Mouse (Mus musculus) lung, postnatal 10 days (tissue): ENCODE measurements around the gene Gramd1c.

Experiments used
- DNase-seq: peaks from one replicate; pipeline ENCODE4 v3.0.0; 2021

Gramd1c gene

GRCm38 (mm10) chr16:44017707-44018106 is 45.4 kb downstream of the Gramd1c start:
- no peak for DNase-seq

DNA sequence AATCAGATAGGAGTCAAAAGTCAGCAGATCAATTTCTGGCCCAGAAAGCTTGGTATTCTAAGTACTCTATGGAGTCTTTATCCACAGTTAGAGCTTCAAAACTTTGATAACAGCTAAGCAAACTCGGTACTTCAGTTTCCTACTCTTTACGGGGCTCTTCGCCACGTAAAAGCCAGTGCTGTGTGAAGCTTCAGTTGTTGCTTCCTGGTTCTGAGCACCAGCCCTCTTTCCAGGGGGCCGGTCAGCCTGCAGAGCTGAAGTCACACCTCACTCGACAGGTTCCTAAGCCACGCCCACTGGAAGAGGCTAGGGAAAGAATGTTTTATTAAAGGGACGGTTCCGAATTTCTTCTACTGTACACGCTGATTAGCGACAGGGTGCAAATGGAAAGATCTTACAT is 47.0 kb downstream of the Gramd1c start:
- peak; percentile 76 for DNase-seq

GRCm38 (mm10) chr16:44015416-44016158 is 47.6 kb downstream of the Gramd1c start:
- DNase-seq: no peak

DNA sequence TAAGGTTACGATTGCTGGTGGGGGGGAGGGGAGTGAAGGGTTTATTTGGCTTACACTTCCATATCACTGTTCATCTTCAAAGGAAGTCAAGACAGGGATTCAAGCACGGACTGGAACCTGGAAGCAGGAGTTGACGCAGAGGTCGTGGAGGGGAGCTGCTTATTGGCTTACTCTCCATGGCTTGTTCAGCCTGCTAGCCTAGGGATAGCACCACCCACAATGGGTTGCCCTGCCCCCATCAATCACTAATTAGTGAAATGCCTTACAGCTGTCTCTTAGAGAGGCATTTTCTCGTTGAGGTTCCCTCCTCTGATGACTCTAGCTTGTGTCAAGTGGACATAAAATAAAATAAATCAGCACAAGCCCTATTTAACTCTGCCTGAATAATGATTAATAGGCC is 52.1 kb downstream of the Gramd1c start:
- DNase-seq: no peak

DNA sequence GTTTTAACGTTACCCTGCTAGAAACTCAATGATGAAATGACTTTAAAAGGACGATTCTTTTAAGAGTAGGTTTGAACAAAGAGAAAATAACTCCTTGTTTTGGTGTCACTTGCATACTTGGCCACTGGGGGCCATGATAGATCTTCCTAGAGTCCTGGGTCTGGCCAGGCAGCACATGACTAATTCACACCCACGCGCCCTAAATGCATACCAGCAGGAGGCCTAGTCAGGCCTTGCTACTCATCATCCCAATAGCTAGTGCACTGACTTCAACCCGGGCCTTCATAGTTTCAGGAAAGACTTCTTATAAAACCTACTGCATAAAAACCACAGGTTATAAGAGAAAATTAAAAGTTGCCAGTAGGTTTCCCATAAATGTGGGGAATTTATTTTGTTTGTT is 61.1 kb downstream of the Gramd1c start:
- DNase-seq: peak; percentile 12

DNA sequence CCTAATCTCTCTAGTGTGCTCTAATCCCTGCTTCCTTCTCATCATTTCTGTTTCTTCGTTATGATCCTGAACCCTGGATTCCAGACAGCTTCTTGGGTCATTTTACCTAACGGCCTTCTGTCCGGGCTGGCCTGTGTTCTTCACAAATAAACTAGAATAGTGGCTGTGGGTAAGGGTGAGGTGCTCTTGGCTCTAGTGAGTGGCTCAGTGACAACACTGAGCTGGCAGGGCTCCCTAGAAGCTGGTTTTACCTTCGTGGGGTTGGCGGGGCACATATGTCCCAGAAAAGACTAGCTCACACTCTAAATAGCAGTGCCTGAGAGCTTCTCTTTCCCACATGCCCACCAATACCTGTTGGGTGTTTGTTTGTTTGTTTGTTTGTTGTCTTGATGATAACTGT is 63.6 kb downstream of the Gramd1c start:
- DNase-seq: no peak

DNA sequence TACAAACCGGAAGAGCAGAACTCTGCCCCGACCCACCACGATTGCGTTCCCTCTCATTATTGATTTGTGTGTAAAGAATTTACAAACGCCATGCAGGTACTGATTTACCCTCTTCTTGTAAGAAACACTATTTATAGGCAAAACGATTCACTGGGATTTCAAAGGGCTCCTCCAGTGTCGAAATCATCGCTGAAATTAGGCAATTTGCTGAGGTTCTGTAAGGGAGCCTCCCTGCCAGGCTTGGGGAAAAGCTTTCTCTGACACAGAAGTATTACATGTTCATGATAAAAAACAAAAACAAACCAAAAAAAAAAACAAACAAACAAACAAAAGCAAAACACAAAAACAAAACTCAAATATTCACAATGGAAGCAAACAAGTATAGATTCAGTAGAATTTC is 64.0 kb downstream of the Gramd1c start:
- no peak for DNase-seq

DNA sequence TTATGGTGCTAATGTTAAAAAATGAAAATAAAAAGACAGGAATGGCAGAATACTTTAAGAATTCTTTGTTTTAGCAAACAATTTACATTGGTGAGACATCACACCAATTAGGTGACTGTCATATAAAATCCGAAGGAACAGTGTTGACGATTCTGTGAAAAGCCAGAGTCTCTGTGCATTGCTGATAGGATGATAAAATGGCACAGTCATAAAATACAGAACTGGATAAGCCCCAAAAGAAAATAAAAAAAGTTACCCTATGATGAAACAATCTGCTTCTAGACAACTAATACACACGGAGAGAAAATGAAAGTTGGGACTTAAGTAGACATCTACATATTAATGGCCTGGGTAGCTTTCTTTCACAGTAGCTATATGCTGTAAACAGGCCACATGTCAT is 68.5 kb downstream of the Gramd1c start:
- DNase-seq: no peak

DNA sequence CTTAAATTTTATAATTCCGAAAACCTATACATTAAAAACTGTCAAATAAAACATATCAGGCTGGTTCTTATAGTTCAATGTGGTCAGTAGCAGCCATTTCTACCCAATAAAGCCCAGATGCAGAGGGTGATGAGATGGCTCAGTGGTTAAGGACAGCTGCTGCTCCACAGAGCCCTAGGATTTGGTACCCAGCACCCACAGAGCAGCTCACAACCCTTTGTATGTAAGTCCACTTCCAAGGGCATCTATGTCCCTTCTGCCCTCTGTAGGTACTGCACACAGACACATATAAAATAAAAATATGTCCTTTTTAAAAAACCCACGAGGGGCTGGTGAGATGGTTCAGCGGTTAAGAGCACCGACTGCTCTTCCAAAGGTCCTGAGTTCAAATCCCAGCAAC is 76.8 kb downstream of the Gramd1c start:
- no peak for DNase-seq

- no peak for DNase-seq
Observed at GRCm38 (mm10) chr16:43980110-43980609, 83.0 kb downstream of the Gramd1c start.

DNA sequence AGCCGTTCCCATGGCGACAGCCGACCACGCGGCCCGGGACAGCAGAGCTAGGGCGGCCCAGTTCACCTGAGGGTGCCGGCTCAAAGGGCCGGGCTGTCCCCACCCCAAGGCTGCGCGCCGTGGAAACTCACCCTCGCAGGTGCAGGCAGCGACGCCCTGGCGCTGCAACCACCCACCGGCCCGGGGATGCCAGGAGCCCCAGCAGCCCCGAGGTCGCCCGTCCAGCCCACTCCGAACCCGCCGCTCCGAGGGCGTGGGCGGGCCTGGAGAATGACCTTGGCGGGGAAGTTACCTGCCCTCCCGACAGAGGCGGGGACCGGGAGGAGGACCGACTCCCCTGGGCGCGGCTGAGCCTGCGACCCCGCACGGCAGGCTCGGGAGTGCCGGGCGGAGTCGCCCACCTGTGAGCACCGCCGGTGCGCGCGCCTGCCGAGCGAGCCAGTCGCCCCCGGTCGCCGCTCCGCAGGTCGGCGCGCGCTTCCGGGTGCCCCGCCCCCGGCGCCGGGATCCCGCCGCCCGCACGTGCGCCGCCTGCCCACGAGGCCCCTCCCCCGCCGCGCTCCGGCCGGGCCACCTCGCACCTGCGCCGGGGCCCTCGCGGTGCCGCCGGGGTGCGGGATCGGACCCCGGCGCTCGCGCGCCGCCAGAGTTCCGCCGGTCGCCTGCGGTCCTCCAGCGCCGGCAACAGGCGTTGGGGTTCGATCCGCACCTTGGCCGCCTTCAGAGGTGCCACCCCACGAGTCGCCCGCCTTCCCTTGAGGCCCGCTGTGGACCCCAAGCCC is 83.6 kb downstream of the Gramd1c start, which contains the start of gene Zdhhc23:
TSS of gene Zdhhc23 (minus strand) at position 464 of the 782 bp plus-strand sequence.
- DNase-seq: peak; percentile 29

- no peak for DNase-seq
Observed at GRCm38 (mm10) chr16:43979010-43979327, 84.2 kb downstream of the Gramd1c start.

DNA sequence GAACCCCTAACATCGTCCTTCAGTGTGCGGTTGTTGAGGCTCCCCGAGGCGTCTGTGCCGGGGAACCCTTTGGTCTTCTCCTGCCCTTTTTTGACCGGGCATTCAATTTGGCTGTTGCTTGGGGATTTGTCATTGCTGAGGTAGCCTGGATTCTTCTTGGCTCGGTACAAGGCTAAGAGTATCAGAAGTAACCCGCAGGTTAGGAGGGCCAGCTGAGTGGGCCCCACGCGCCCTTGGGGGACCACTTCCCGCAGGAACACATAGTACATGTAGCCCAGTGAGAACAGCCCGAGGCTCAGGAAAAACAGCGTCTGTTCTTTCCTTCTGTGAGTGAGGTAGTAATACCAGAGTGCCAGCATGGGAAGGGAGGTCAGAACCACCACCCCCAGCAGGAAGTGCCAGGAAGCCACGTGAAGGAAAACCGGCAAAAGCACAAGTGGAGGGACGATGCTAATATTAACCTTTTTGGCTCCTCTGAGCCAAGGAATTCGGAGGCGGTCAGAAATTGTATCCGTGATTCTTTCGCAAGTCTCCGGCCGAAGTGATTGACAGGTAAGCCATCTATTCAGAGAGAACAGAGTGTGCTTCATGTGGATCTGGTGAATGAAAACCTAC is 89.4 kb downstream of the Gramd1c start:
- DNase-seq: no peak

DNA sequence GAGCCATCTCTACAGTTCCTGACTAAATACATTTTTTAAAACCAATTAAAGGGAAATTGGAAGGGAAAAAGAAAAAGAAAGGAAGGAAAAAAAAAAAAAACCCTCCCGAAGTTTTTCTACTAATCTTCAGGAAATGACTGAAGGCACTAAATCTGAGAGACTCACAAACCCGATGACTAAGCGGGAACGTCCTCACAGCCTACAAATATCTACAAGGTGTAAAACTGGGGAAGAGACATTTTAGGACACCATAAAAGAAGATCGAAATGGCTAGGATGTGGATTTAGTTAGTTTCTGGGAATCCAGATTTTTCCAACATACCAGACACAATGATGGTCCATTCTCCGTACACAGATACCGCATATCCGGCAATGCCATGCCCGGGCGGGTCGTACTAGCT is 90.0 kb downstream of the Gramd1c start:
- DNase-seq: no peak

DNA sequence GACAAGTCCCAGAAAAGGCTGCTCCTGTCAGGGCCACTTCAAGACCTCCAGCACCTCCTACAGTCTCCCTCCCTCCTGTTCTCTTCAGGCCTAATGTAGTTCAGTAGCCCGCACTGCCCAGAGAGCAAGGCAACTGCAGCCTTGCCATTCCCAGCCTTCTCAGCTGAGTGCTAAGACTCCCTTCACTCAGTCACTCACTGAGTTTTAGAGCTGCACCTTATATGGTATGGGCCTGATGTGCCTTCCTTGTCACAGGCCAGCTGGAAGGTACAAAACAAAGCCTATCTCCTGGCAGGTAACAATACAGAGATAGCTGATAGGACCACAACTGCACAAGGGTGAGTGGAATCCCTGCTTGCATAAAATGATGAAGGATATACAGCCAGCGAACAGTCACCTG is 90.8 kb downstream of the Gramd1c start:
- no peak for DNase-seq

- DNase-seq: no peak
Observed at GRCm38 (mm10) chr16:43971741-43972140, 91.4 kb downstream of the Gramd1c start.

GRCm38 (mm10) chr16:43971189-43971588 is 92.0 kb downstream of the Gramd1c start:
- no peak for DNase-seq

DNA sequence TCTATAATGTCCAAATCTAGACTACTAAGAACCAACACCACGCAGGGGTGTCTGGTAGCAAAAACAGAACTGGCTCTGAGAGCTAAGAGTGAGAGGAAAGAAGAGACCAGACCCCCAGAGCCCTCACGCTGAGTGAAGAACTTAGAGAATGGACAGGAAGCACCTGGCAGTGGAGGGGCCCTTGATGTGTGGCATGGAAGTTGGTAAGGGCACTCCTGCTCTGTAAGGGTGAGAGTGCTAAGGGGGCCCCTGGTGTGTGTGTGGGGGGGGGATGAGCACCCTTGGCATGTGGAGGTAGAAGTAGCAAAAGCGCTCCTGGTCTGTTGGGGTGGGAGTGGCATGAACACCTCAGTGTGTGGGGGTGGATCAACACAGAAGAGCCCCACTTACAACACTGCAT is 92.7 kb downstream of the Gramd1c start:
- no peak for DNase-seq

DNA sequence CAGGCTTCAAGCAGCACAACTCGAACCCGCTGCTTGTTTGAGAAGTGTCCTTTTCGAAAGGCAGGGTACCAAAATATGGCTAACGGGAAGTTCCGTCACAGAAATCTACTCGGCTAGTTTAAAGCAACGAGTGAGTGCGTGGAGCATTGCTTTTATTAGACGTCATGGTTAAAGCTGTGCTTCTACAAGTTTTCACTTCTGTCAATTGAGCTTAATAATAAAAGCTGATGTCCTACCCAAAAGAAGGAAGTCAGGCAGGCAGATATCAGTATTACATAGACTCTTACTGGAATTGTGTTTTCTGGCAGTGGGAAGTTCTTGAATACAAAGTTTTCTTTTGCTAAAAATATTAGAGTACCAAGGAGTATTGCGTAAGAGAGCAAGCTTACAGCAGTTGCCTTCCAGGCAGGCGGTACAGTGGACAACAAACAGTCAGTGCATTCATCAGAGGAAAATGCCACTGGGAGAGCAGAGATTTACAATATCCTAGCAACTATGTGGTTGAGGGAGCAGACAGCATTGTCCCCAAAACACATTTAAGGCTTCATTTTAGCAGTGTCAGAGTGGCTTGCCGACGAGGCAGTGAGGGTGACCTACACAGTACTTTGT is 97.3 kb downstream of the Gramd1c start:
- no peak for DNase-seq

DNA sequence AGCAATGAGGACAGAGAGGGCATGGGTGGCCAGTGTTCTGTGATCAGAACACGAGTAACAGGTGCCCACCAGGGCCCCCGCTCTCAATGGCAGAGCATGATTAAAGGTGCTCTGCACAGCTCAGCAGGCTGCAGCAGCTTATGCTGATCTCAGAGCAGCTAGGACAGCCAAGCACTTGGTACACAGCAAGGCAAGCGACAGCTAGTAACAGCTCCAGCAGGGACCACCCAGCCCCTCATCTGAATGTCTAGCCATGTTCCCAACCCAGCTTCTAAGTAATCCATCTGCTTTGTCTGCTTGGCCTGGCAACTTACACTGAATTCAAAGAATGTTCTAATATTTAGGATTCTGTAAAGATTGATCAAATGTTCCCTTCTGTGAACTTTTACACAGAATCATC is 99.4 kb downstream of the Gramd1c start:
- no peak for DNase-seq

GRCm38 (mm10) chr16:43963291-43963690 is 99.9 kb downstream of the Gramd1c start:
- no peak for DNase-seq

DNA sequence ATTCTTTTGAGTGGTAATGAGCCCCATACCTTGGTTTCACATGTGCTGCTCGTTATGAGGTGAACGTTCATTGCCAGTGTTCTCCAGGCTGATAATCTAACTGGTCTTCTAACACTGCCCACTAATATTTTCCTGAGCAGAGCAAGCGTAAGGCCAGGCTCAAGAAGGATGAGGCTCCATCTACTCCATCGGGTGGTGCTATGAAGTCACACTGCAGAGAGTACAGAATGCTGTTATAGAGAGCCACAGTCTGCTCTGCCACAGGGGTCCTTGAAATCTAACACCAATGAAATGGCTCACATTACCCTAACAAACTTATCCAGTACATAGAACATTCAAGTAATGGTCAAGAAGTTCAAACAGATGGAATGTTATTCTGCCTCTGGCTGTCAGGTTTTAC is 105.1 kb downstream of the Gramd1c start:
- DNase-seq: no peak

- DNase-seq: no peak
Observed at GRCm38 (mm10) chr16:43954913-43955312, 108.2 kb downstream of the Gramd1c start.
